Mouse (Mus musculus) kidney, adult 11 months (tissue): ENCODE results near the gene Nod1.

Source experiments
- DNase-seq: peaks from one replicate; pipeline ENCODE4 v3.0.0; 2022

Gene Nod1

GRCm38 (mm10) chr6:54936496-54936895 is 35.9 kb downstream of the Nod1 start:
- DNase-seq, result no peak

DNA sequence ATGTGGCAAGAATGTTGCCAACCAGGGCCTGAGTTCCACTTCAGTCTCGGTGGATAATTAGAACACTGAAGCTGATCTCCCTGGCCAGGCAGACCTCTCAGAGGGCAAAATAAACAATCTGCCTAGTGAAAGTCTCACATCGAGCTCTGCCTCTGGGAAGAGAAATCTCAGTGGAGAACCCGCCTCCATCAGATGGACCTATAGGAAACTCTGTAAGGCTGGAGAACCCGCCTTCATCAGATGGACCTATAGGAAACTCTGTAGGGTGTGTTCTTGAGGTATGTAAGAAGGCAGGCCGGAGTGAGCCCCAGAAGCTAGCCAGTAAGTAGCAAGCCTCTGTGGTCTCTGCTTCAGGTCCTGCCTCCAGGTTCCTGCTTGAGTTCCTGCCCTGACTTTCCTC is 37.5 kb downstream of the Nod1 start:
- DNase-seq, result no peak

GRCm38 (mm10) chr6:54934313-54934712 is 38.1 kb downstream of the Nod1 start:
- no peak for DNase-seq

- DNase-seq, result no peak
Measured at GRCm38 (mm10) chr6:54933866-54934265, 38.5 kb downstream of the Nod1 start.

GRCm38 (mm10) chr6:54933216-54933615 is 39.2 kb downstream of the Nod1 start:
- no peak for DNase-seq

- no peak for DNase-seq
Measured at GRCm38 (mm10) chr6:54932526-54932925, 39.9 kb downstream of the Nod1 start.

DNA sequence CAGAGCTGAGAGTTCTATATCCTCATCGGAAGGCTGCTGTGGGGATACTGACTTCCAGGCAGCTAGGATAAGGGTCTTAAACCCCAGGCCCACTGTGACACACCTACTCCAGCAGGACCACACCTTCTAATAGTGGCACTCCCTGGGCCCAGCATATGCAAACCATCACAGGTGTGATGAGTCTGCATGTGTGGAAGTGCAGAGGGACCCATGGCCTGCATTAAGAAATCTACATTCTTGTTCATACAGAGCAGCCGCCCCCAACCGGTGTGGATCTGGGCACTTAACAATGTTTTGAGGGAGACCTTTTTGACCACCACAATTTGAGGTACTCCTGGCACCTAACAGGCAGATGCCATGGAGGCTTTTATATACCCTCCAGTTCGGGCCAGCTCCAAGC is 40.8 kb downstream of the Nod1 start:
- DNase-seq, result no peak

- no peak for DNase-seq
Measured at GRCm38 (mm10) chr6:54927946-54928345, 44.5 kb downstream of the Nod1 start.

- no peak for DNase-seq
Measured at GRCm38 (mm10) chr6:54926899-54927298, 45.5 kb downstream of the Nod1 start.

DNA sequence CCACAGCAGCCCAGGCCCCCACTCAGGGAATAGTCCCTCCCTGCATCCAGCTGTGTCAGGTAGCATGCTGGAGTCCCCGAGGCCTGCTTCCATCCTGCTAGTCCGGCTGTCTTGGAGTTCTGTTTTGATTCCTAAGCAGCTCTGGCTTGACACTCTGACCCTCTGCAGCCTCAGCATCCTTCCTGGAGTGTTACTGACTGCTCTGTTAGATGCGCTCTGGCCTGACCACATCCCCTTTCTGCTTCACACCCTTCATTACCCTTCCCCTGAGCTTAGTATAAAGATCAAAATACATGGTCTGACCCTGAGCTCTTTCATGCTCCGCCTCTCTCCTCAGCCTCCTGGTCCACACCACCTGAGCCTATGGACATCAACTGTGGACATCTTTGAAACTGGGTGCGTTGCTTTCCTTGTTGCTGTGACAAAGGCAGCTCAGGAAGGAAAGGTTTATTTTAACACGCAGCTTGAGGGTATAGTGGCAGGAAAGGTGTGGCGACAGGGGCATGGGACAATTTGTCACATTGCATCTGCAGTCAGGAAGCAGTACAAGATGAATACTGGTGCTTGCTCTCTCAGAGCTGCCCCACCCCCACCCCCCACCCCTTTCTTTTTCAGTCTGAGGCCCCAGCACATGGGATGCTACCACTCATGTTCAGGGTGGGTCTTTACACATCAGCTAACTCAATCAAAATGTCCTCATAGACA is 46.5 kb downstream of the Nod1 start:
- no peak for DNase-seq

DNA sequence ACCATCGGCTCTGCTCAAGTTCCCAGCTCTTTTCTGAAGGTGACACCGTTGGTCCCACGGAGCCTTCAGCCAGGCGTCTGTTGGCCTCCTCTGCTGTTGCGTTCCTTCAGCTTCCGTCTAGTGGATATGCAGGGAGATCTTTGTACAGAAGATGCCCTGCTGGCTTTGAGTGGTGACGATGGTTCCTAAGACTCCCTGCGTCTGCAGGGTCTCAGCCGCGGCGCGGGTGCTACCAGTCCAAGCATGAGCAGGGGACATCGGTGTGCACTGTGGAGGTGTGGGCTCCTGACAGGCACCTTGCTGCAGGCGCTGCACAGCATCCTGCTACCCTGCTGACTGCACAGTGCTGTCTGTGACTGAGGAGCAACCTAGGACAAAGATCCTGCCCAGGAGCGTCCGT is 47.9 kb downstream of the Nod1 start:
- no peak for DNase-seq

DNA sequence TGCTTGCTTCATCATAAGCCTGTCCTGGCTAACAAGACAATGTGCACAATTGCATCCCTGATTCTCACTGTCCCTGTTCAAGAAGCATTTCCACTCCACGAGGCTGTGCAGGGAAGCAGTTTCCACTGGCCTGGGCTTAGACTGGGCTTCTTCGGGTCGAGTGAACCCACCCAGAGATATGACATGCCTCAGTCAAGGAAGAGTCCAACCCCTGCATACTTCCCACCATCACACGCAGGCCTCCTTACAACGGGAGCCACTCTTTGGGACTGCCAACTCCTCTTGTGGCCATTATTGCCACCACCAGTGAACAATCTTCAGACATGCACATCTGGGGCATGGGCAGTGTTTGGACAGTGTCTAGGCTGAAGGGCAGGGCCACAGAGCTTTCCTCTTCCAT is 53.9 kb downstream of the Nod1 start:
- no peak for DNase-seq

DNA sequence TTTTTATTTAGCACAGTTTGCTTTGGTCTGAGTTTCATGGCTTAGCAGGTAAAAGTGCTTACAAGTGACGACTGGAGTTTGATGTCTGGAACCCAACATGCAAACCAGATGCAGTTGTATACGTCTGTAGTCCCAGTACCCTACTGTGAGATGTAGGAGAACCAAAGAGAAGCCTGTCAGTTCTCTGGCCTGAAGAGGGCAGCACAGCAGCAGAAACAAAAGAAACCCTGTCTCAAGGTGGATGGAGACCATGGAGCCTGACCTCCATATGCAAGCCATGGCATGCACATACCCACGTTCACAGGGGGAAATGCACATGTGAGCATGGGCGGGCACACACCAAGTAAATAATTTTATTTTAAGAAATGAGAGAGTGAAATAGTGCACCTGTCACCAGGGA is 54.9 kb downstream of the Nod1 start:
- DNase-seq, result peak; percentile 43

GRCm38 (mm10) chr6:54916941-54917340 is 55.5 kb downstream of the Nod1 start:
- DNase-seq, result no peak

DNA sequence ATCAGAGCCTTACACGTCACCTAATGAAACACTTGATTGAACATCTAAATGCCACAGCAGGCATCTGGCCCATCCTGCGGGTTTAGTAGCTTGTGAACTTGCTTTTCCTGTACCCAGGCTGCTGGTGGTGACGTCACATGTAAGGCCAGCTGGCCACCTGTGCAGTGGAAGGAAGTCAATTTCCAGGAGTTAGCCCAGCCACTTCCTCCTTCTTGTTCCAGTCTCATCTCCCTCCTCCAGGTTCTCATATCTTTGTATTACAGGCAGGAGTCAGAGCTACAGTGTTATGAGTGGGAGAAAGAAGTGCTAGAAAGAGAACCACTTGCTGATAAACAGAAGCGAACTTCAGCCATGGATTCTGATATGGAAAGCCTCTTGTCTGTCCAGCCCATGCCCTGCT is 56.2 kb downstream of the Nod1 start:
- no peak for DNase-seq

DNA sequence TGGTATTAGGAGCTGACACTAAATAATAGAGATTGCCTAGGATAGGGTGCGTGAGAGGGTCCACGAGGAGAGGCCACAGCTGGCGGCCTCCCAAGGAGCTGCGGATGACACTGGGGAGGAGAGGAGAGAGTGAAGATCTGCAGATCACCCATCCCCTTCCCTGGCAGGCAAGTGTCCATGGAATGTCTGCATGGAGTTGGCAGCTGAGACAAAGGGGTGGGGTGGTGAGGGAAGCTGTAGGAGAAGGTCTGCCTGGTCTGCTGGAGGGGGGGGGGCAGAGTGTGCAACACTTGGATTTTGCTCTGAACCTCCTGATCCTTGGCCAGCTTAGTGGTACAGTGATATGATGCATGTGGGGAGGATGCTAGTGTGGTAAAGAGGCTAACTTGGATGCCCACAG is 57.4 kb downstream of the Nod1 start:
- DNase-seq, result no peak

GRCm38 (mm10) chr6:54906053-54907040 is 66.1 kb downstream of the Nod1 start:
- no peak for DNase-seq

DNA sequence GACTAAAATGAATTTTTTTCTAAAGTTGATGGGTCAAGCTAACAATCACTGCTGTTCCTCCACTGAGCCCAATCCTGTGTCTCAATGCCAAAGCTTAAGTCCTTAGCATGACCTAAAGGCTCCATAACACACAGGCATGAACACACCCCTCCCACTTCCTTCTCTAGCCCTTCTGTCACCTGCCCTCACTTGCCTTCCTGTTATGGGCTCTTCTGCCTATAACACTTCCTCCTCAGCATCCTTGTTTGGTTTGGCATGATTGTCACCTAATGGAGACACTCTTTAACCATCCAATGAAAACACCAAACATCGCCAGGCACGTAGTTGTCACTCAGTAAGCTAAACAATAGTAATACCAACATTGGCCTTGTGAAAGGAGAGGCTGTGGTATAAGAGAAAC is 69.9 kb downstream of the Nod1 start:
- no peak for DNase-seq

- DNase-seq, result no peak
Measured at GRCm38 (mm10) chr6:54900256-54900655, 72.2 kb downstream of the Nod1 start.

- no peak for DNase-seq
Measured at GRCm38 (mm10) chr6:54891384-54891783, 81.0 kb downstream of the Nod1 start.

DNA sequence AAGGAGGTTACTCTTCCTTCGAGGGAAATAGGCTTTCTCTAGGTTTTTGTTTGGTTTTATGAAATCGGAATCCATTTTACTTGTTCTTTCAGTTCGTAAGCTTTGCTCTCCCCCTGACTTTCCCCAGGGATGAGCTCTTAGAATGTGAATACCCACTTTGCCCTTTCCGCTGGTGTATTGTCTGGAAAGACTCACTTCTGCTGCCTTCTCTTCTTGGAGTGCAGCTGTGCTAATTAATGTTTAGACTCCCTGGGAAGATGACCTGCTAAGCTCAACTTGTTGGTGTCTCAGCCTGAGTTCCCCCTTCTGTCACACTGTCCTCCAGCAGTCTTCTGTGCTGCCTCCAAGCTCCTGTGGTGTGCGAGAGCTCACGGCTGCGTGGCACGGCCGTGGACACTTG is 82.2 kb downstream of the Nod1 start:
- DNase-seq, result no peak

DNA sequence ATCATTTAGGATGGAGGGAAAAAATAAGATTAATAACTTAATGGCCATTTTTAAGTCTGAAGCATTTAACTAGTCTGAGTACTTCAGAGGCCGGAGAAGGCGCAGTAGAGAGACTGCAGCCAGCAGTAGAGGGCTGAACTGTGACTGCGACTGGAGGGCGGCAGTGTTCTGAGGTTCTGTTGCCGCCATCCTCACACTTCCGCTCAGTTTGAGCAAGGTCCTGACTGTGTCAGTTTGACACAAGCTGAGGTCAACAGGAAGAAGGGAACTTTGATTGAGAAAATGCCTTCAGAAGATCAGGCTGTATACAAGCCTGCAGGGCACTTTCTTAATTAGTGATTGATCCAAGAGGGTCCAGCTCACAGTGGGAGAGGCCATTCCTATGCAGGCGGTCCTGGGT is 86.2 kb downstream of the Nod1 start:
- DNase-seq, result no peak

DNA sequence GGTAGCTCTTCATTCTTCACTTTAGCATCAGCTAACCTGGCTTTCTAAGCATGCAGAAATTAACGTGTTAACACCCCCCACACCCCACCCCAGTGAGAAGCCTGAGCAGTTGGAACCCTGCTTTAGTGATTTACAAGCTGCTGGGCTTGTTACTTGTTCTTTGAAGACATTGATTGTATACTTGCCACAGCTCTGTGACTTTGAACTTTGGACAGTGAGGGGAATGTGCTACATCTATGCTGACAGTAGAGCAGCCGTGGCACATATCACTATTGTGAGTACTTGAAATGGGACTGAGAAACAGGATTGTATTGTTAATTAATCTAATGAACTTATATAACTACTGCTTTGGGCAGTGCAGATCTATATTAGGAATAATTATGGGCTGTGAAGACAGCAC is 89.0 kb downstream of the Nod1 start:
- DNase-seq, result no peak

- no peak for DNase-seq
Measured at GRCm38 (mm10) chr6:54880086-54880485, 92.3 kb downstream of the Nod1 start.
